Mouse (Mus musculus) kidney, adult 8-10 months (tissue): ENCODE data around the gene Pmf1.
"Not testable (repeated sequence)": the region's sequence is repeated elsewhere in the genome, so short reads cannot be mapped to it uniquely, and the experiment has no call there.

Experiments
- DNase-seq, 2 experiments: peaks; one replicate each; pipeline ENCODE4 v3.0.0; 2022

Pmf1 gene

GRCm38 (mm10) chr3:88393776-88394375 is 16.3 kb downstream of the Pmf1 start:
- no peak for DNase-seq

- no peak for DNase-seq
These were observed 25.8 kb downstream of the Pmf1 start, which contains the start of gene Bglap for GRCm38 (mm10) chr3:88384364-88384763. Gene Bglap, minus strand, starts transcription at chr3:88384464.

DNA sequence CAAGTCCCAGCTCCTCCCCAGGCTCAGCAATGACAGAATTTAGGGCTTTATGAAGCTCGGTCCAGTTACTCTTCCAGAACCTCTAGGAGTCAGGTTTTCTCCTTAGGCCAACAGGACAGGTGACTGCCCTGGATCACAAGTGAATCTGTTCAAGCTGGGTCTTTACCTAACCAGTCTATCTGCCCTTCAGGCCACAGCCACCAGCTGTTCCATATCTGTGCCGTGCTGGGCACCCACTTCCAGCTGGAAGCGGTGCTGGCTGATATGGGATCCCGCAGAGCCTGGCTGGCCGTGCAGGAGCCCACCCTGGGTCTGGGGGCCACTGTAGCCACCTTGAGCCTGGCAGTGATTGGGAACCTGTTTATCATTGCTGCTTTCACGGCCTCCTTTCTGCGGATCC is 27.7 kb downstream of the Pmf1 start:
- not testable (repeated sequence) for DNase-seq

GRCm38 (mm10) chr3:88381389-88382315 is 28.5 kb downstream of the Pmf1 start:
- DNase-seq, result not testable (repeated sequence)

GRCm38 (mm10) chr3:88378599-88378998 is 31.5 kb downstream of the Pmf1 start, which contains the start of gene Bglap2:
Gene Bglap2, minus strand, starts transcription at chr3:88378699.
- DNase-seq, result not testable (repeated sequence)

- DNase-seq, result not testable (repeated sequence)
These were observed 33.5 kb downstream of the Pmf1 start for GRCm38 (mm10) chr3:88376644-88377043.

DNA sequence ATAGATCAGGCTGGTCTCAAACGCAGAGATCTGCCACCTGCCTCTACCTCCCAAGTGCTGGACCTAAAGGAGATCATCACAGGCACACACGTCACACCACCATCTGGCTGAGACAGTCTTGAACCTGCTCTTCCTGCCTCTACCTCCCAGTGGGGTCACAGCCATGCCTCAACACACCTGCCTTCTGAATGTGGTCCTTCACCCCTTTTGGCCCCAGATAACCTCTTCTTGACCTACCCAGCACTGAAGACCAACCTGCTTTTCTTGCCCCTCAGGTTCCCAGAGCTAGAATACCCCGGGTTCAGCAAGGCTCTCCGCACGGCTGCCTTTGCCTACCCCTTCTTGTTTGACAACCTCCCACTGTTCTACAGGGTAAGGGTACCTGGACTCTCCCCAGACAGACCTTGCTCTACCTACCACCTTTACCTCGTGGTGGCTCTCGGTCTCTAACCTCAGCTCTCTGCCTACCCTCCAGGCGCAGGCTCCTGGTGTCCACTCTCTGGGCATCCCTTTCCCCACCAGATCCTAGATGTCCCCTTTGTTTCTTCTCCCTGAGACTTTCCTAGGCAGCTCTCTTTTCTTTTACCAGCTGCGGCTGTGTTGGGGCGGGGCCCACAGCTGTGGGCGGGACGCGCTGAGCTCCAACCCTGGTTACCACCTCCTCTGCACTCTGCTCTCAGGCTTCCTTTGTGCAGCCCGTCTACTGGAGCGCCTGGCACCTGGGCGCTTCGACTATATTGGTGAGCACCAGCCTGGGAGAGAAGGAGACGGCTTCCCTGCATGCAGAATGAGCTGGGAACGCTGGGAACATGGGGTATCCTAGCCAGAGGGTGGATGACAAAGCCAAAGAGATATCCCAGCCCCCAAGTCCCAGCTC is 34.1 kb downstream of the Pmf1 start:
- peak in 1 of 2 experiments; percentile 23 for DNase-seq

- not testable (repeated sequence) for DNase-seq
These were observed 37.5 kb downstream of the Pmf1 start, which contains the start of gene Bglap3 for GRCm38 (mm10) chr3:88372643-88373042. Gene Bglap3, minus strand, starts transcription at chr3:88372743.

- DNase-seq, result not testable (repeated sequence)
These were observed 41.6 kb downstream of the Pmf1 start for GRCm38 (mm10) chr3:88368511-88368910.

DNA sequence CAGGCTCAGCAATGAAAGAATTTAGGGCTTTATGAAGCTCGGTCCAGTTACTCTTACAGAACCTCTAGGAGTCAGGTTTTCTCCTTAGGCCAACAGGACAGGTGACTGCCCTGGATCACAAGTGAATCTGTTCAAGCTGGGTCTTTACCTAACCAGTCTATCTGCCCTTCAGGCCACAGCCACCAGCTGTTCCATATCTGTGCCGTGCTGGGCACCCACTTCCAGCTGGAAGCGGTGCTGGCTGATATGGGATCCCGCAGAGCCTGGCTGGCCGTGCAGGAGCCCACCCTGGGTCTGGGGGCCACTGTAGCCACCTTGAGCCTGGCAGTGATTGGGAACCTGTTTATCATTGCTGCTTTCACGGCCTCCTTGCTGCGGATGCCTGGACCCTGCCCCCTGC is 42.6 kb downstream of the Pmf1 start:
- DNase-seq, result not testable (repeated sequence)

DNA sequence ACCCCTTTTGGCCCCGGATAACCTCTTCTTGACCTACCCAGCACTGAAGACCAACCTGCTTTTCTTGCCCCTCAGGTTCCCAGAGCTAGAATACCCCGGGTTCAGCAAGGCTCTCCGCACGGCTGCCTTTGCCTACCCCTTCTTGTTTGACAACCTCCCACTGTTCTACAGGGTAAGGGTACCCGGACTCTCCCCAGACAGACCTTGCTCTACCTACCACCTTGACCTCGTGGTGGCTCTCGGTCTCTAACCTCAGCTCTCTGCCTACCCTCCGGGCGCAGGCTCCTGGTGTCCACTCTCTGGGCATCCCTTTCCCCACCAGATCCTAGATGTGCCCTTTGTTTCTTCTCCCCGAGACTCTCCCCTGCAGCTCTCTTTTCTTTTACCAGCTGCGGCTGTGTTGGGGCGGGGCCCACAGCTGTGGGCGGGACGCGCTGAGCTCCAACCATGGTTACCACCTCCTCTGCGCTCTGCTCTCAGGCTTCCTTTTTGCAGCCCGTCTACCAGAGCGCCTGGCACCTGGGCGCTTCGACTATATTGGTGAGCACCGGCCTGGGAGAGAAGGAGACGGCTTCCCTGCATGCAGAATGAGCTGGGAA is 43.2 kb downstream of the Pmf1 start:
- peak in 1 of 2 experiments; percentile 30 for DNase-seq

DNA sequence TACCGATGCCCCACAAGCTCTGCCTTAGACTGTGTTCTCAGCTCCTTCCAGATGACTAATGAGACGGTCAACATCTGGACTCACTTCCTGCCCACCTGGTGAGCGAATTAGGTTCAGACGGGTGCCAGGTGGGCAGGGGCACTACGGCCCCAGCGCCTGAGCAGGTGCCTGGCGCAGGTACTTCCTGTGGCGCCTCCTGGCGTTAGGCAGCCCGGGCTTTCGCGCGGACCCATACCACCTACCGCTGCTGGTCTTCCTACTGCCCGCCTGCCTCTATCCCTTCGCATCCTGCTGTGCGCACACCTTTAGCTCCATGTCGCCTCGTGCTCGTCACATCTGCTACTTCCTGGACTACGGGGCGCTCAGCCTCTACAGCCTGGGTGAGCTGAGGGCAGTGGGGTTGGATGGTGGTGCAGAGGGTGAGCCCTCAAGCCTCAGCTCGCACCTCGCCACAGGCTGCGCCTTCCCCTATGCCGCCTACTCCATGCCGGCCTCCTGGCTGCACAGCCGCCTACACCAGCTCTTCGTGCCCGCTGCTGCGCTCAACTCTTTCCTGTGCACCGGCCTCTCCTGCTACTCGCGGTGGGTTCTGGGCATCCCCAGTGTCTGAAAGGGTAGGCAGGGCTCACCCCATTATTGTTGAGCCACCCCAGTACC is 44.3 kb downstream of the Pmf1 start:
- no peak for DNase-seq

- DNase-seq, result peak; percentile 70 to 73
These were observed 45.8 kb downstream of the Pmf1 start, which contains the start of gene Paqr6 for GRCm38 (mm10) chr3:88364337-88364736. Gene Paqr6, plus strand, starts transcription at chr3:88364584.

DNA sequence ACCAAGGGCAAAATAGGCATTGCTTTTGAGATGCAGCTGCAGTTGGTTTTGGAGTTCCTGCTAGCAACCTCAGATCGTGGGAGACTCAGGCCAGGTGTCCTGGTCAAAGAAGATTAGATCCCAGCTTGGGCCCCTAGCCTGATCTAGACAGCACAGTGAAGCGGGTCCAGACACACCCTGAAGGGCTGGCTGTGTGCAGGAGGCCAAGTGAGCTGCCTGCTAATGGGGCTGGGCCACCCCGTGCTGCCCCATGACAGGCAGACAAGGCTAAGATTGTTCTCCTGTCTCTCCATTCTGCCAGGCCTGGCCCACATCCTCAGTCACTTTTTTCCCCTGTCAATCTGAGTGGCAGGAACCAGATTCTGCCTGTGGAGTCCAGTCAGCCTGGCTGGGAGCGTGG is 46.4 kb downstream of the Pmf1 start:
- DNase-seq, result no peak

GRCm38 (mm10) chr3:88361612-88362313 is 48.4 kb downstream of the Pmf1 start:
- DNase-seq, result no peak

DNA sequence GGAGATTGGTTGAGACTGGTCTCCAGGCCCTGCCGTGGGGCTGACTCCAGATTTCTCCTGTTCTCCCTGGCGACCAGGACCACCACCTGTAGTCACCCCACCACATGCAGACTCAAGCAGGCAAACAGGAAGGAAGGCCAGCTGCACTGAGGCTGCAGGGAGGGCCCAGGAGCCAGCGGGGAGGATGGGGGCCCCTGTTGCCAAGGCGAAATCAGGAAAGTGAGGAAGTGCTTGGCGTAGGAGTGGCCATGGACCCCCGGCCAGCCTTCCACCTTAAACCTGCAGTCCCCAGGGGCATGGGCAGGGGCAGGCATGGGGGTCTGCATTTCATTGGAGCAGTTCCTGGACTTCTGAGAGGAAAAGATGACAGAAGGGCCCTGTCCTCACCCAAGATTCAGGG is 49.0 kb downstream of the Pmf1 start:
- DNase-seq, result no peak

DNA sequence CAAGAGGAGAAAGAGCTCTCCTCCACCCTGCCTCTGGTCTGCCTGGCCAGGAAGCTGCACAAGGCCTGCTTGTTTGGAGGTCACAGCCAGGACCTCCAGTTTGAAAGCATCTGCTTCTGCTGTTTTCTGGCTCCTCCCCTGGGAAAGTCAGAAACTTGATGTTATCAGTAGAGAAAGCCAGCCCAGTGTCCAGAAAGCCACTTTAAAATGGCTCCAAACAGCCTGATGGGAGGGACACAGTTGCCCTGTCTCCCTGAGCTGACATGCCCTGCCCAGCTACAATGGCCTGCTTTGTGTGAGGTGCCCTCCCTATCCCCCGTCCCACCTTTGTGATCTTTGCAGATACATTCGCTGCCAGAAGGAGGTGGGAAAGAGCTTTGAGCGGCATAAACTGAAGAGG is 50.1 kb downstream of the Pmf1 start:
- no peak for DNase-seq

GRCm38 (mm10) chr3:88359584-88359983 is 50.5 kb downstream of the Pmf1 start:
- DNase-seq, result no peak

GRCm38 (mm10) chr3:88354396-88355165 is 55.5 kb downstream of the Pmf1 start:
- peak; percentile 43 to 47 for DNase-seq

GRCm38 (mm10) chr3:88352907-88353306 is 57.2 kb downstream of the Pmf1 start:
- DNase-seq, result no peak
